Mouse (Mus musculus): ENCODE data around the gene Slc38a2. TPM values are rescaled to one million over a fixed set of nuclear protein-coding genes. Genes with fewer than 3 reads are reported as not detected.
A peak's percentile ranks its signal among the peaks of the same experiment; 100 is the strongest.

Gene Slc38a2
- polyA plus RNA-seq, 1 experiment from 2014 or later, result 27.9 TPM

GRCm38 (mm10) chr15:96700766-96701165 lies 1.2 kb upstream of the Slc38a2 start:
- WGBS, result 37% methylated on average over 13 of the region's 13 CpGs
- H3K27ac ChIP-seq (ENCODE audit: low read depth, low read length), result peak overlapping the region; percentile 28; the same call in 1 of the 2 replicates
- H3K27me3 ChIP-seq (replicated peaks; ENCODE audit: control insufficient read depth, insufficient read depth, low read length), result no peaks in the 10 kb centered on the region
- TF ChIP-seq CTCF (IDR thresholded peaks at IDR 0.05; ENCODE audit: low read depth), result no peak
- H3K9ac ChIP-seq (ENCODE audit: low read depth, low read length), result 0 out of 2 replicates have a peak overlapping the region, but pooled peaks have one; percentile 95
- no peaks in the 10 kb centered on the region for H3K36me3 ChIP-seq (ENCODE audit: control insufficient read depth, insufficient read depth)
- peak overlapping the region; percentile 73 for H3K4me2 ChIP-seq (replicated peaks; ENCODE audit: low read depth)
- no peak overlapping the region for H3K4me3 ChIP-seq (ENCODE audit: low read depth, low read length)
- H3K4me1 ChIP-seq (replicated peaks; ENCODE audit: control insufficient read depth, insufficient read depth, low read length), result peaks cover 14% of the 10 kb centered on the region; the same call in 1 of the 2 replicates
- no peak for ATAC-seq
- H3K9me3 ChIP-seq (ENCODE audit: control insufficient read depth), result no peaks in the 10 kb centered on the region

GRCm38 (mm10) chr15:96698658-96699448 lies 677 bp downstream of the Slc38a2 start:
- Histone ChIP-seq H3K36me3 (ENCODE audit: control insufficient read depth, insufficient read depth) (peaks cover 18% of the 10 kb centered on the region), H3K4me2 (replicated peaks; ENCODE audit: low read depth) (peak overlapping the region; percentile 73), H3K4me3 (ENCODE audit: low read depth, low read length) (peak overlapping the region; percentile 95), H3K9me3 (ENCODE audit: control insufficient read depth) (no peaks in the 10 kb centered on the region), H3K27ac (ENCODE audit: low read depth, low read length) (peak overlapping the region; percentile 99), H3K27me3 (replicated peaks; ENCODE audit: control insufficient read depth, insufficient read depth, low read length) (no peaks in the 10 kb centered on the region), H3K4me1 (replicated peaks; ENCODE audit: control insufficient read depth, insufficient read depth, low read length) (peaks cover 17% of the 10 kb centered on the region; the same call in 1 of the 2 replicates), H3K9ac (ENCODE audit: low read depth, low read length) (peak overlapping the region; percentile 95)
- TF ChIP-seq CTCF (IDR thresholded peaks at IDR 0.05; ENCODE audit: low read depth), result no peak
- ATAC-seq, result peak; percentile 76
- 1% methylated on average over 86 of the region's 101 CpGs for WGBS

GRCm38 (mm10) chr15:96697901-96698657 lies 1.5 kb downstream of the Slc38a2 start:
- Histone ChIP-seq H3K4me1 (replicated peaks; ENCODE audit: control insufficient read depth, insufficient read depth, low read length) (peaks cover 17% of the 10 kb centered on the region; the same call in 1 of the 2 replicates), H3K27me3 (replicated peaks; ENCODE audit: control insufficient read depth, insufficient read depth, low read length) (no peaks in the 10 kb centered on the region), H3K4me3 (ENCODE audit: low read depth, low read length) (peak overlapping the region; percentile 95), H3K9ac (ENCODE audit: low read depth, low read length) (peak overlapping the region; percentile 95), H3K36me3 (ENCODE audit: control insufficient read depth, insufficient read depth) (peaks cover 25% of the 10 kb centered on the region), H3K27ac (ENCODE audit: low read depth, low read length) (peak overlapping the region; percentile 99), H3K9me3 (ENCODE audit: control insufficient read depth) (no peaks in the 10 kb centered on the region), H3K4me2 (replicated peaks; ENCODE audit: low read depth) (peak overlapping the region; percentile 73)
- TF ChIP-seq CTCF (IDR thresholded peaks at IDR 0.05; ENCODE audit: low read depth), result no peak
- no peak for ATAC-seq
- WGBS, result 5% methylated on average over 19 of the region's 19 CpGs

GRCm38 (mm10) chr15:96696486-96697284 lies 2.8 kb downstream of the Slc38a2 start:
- H3K27me3 ChIP-seq (replicated peaks; ENCODE audit: control insufficient read depth, insufficient read depth, low read length), result no peaks in the 10 kb centered on the region
- H3K9me3 ChIP-seq (ENCODE audit: control insufficient read depth), result no peaks in the 10 kb centered on the region
- H3K4me2 ChIP-seq (replicated peaks; ENCODE audit: low read depth), result peak overlapping the region; percentile 73
- H3K9ac ChIP-seq (ENCODE audit: low read depth, low read length), result no peak overlapping the region
- peak overlapping the region; percentile 28; the same call in 1 of the 2 replicates for H3K27ac ChIP-seq (ENCODE audit: low read depth, low read length)
- peak overlapping the region; percentile 95 for H3K4me3 ChIP-seq (ENCODE audit: low read depth, low read length)
- peaks cover 39% of the 10 kb centered on the region for H3K36me3 ChIP-seq (ENCODE audit: control insufficient read depth, insufficient read depth)
- 34% methylated on average over 13 of the region's 13 CpGs for WGBS
- H3K4me1 ChIP-seq (replicated peaks; ENCODE audit: control insufficient read depth, insufficient read depth, low read length), result peaks cover 17% of the 10 kb centered on the region; the same call in 1 of the 2 replicates
- ATAC-seq, result no peak
- TF ChIP-seq CTCF (IDR thresholded peaks at IDR 0.05; ENCODE audit: low read depth), result no peak

GRCm38 (mm10) chr15:96695455-96696421 lies 3.8 kb downstream of the Slc38a2 start:
- Histone ChIP-seq H3K27me3 (replicated peaks; ENCODE audit: control insufficient read depth, insufficient read depth, low read length) (no peaks in the 10 kb centered on the region), H3K9me3 (ENCODE audit: control insufficient read depth) (no peaks in the 10 kb centered on the region), H3K36me3 (ENCODE audit: control insufficient read depth, insufficient read depth) (peaks cover 49% of the 10 kb centered on the region), H3K4me2 (replicated peaks; ENCODE audit: low read depth) (peak overlapping the region; percentile 73), H3K27ac (ENCODE audit: low read depth, low read length) (peak overlapping the region; percentile 28; the same call in 1 of the 2 replicates), H3K9ac (ENCODE audit: low read depth, low read length) (peak overlapping the region; percentile 34; the same call in 1 of the 2 replicates), H3K4me1 (replicated peaks; ENCODE audit: control insufficient read depth, insufficient read depth, low read length) (peaks cover 14% of the 10 kb centered on the region; the same call in 1 of the 2 replicates), H3K4me3 (ENCODE audit: low read depth, low read length) (peak overlapping the region; percentile 95)
- WGBS, result 58% methylated on average over 26 of the region's 26 CpGs
- no peak for TF ChIP-seq CTCF (IDR thresholded peaks at IDR 0.05; ENCODE audit: low read depth)
- ATAC-seq, result no peak

Measured in intestine, postnatal 0 days (tissue).